Mouse (Mus musculus) heart, adult 8-10 months (tissue): Measurements from ENCODE around the gene Pax4. TPM values are rescaled to one million over a fixed set of nuclear protein-coding genes. Genes with fewer than 3 reads are reported as not detected.
A peak's percentile ranks its signal among the peaks of the same experiment; 100 is the strongest.

Experiments
- DNase-seq: peaks from one replicate; pipeline ENCODE4 v3.0.0; 2022; ENCODE audit warnings: low spot score
- total RNA-seq, 4 experiments: library from RNA; stranded (reverse); gene quantifications; 2 replicates each; pipeline ENCODE4 v1.2.4; 2022

The Pax4 gene
- total RNA-seq, result not detected

- DNase-seq, result no peak
Measured at GRCm38 (mm10) chr6:28449253-28449652, at the start of gene Pax4. TSS of gene Pax4 (minus strand) at chr6:28449353.

GRCm38 (mm10) chr6:28497837-28498236 is 48.7 kb upstream of the Pax4 start:
- DNase-seq, result peak; percentile 70

DNA sequence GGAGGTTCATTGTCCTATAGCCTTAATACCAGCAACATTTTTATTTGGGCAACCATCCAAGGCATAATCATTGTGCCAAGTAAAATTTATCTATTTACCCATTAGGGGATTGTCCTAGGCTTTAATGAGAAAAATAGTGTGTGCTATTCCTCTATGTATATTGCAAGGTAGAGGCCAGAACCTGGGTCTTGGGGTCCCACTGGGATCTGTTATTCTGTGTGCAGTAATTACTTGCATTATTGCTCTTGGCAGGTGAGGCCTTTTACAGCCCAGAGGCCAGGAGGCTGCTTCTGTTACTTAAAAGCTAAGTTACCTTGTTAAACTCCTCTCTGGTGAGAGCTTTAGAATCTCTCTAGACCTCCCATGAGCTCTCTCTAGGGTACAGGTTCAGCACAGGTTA is 42.0 kb upstream of the Pax4 start:
- no peak for DNase-seq

GRCm38 (mm10) chr6:28490612-28491011 is 41.5 kb upstream of the Pax4 start:
- no peak for DNase-seq

DNA sequence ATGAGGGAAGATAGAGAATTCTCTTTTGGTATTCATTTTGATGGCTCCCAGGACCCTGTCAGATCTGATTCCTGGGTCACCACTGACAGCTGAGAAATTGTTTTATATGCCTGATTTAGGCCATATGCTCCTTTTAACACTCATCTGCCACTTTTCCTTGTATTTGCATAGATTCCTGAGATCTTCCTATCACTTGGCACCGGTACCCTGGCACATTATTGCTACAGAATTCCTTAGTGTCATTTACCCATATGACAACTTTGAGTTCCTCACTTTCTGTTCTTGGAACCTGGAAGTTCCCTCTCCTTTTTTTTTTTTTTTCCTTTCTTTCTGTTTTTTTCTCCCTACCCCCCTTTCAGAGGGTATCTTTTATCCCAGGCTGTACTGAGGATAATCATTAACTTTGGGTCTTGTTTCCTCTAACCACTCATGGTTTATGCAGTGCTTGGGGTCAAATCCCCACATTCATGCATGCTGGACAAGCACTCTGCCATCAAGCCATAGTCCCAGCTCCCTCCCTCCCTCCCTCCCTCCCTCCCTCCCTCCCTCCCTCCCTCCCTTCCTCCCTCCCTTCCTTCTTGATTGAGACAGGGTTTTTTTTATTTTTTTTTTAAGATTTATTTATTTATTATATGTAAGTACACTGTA is 39.2 kb upstream of the Pax4 start:
- no peak for DNase-seq

DNA sequence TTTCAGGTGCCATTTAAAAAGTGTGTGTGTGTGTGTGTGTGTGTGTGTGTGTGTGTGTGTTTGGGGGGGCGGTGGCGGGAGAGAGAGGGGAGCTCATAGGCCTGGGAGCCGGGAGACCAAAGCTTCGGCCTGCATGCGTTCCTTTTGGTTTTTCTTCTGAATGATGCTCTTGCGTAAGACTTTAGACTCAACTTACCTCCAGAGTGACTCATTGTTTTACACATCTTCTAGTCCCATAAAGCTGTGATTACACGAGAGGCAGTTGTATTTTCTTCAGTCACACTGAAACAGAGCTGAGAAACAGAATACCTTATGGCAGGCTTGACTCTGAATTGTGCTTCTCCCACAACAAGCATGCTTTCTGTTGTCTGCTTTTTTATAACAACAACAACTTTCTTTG is 37.8 kb upstream of the Pax4 start:
- DNase-seq, result no peak

GRCm38 (mm10) chr6:28486471-28486870 is 37.3 kb upstream of the Pax4 start:
- DNase-seq, result no peak

DNA sequence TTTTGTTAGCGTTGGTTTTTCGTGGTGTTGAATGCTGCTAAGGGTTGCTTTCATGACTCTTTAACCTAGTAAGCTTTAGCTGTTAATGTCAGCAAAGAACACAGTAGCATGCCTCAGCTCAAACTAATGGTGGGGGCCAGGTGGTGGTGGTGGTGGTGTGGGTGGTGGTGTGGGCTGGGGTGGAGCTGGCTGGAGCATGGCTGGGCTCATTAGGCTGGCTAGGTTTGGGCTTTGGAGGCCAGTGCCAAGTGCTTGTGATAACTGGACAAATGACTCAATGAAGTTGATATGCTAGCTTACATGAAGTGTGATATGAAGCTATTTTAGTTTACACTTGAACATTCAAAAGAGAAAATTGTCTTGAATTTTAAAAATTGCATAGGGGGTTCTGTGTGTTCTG is 36.9 kb upstream of the Pax4 start:
- peak; percentile 63 for DNase-seq

DNA sequence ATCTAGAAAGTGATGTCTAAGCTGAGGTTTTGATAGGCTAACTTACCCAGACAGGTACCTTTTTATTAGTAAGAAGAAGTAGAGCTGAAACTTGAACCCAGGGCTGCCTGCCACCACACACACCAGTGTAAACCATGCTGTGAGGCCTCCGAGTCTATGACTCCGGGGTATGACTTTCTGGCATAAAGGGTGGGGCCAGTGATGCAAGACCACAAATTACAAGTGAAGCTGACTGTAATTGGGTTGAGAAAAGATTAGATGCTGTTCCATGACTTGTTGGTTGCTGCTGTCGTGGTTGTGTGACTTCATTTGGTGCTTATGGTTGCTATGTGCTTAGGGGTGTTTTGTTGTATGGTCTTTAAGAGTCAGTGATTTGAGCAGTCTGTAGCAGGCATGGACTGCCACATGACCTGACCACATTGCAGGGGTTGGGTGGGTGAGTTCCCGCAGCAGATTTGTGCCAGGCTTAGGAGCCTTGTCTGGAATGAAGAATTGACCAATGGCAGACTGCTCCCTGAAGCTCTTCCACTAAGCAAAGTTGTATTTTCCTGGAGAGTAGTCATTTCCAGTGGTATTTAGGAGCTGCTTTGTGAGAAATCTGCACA is 33.7 kb upstream of the Pax4 start:
- no peak for DNase-seq

GRCm38 (mm10) chr6:28480752-28481492 is 31.8 kb upstream of the Pax4 start:
- no peak for DNase-seq

- DNase-seq, result peak; percentile 100
Measured at GRCm38 (mm10) chr6:28479865-28480751, 31.0 kb upstream of the Pax4 start.

- DNase-seq, result no peak
Measured at GRCm38 (mm10) chr6:28474839-28475238, 25.7 kb upstream of the Pax4 start, which contains the start of gene Snd1. TSS of gene Snd1 (plus strand) at chr6:28475139.

- DNase-seq, result no peak
Measured at GRCm38 (mm10) chr6:28474211-28474610, 25.1 kb upstream of the Pax4 start.

- DNase-seq, result no peak
Measured at GRCm38 (mm10) chr6:28471284-28472035, 22.3 kb upstream of the Pax4 start.

- DNase-seq, result no peak
Measured at GRCm38 (mm10) chr6:28470621-28471020, 21.5 kb upstream of the Pax4 start.

DNA sequence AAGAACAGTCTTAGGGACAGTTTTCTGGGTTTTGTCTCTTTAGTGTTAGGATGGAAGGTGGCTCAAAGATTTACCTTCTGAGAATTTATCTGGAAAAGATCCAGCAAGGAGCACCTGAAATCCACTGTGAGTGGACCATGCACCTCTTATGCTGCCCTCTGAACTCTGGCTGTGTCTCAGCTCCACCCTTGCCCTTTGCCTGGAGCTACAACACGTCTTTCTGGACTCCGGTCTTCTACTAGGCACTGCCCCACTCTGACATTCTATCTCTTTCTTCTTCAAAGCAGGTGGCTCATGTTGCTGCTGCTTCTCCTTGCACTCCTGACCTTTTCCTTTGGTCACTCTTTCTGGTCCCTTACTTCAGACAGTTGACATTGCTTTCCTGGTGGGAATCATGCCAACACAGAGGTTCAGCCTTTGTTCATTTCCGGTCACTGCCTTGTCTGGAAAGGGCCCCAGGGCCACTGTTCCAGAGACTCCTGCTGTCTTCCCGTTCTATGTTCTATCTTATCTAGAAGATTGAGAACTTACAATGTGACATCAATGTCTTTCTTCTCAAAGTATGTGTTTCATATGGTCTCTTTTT is 21.0 kb upstream of the Pax4 start:
- no peak for DNase-seq

- DNase-seq, result no peak
Measured at GRCm38 (mm10) chr6:28464630-28465029, 15.5 kb upstream of the Pax4 start.

DNA sequence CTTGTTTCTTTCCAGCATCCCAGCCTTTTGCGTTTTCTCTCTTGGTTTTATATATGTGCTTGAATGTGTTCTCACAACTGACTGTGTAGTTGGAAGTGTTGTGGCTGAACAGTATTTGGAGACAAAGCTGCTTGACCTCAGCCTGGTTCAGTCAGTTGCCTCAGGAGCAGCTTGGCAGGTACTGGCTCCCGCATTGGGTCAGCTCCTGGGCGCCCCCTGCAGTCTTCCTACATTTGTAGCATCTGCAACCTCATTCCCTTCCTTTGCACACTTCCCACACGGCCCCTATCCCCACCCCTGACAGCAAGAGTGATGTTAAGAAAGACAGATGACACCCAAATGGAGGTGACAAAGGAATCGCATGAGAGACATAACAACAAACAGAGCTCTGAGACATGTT is 11.4 kb upstream of the Pax4 start:
- DNase-seq, result peak; percentile 74

DNA sequence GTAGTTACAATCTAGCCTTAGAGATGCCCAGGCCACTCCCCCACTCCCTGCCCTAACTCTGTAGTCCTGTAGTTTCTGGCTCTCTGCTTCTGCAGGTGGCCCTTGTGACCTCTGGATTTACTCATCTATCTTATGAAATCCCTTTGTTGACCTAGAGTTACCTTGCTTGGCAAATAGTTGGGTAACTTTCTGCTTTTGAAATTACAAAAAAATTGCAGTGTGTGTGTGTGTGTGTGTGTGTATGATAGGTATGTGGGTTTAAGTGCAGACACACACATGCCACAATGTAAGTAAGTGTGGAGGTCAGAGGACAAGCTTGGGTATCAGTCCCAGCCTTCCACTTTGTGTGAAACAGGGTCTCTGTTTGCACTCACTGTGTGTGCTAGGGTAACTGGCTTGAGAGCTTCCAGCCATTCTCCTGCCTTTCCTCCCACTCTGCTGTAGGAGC is 10.1 kb upstream of the Pax4 start:
- no peak for DNase-seq

GRCm38 (mm10) chr6:28450977-28451376 is 1.8 kb upstream of the Pax4 start:
- DNase-seq, result no peak

GRCm38 (mm10) chr6:28450481-28450880 is 1.3 kb upstream of the Pax4 start:
- DNase-seq, result no peak
